Mouse (Mus musculus): ENCODE results near the gene Gata1. TPM values are rescaled to one million over a fixed set of nuclear protein-coding genes. Genes with fewer than 3 reads are reported as not detected.

The Gata1 gene
- total and polyA plus RNA-seq, 3 experiments, result 128 to 496 (median 385) TPM

DNA sequence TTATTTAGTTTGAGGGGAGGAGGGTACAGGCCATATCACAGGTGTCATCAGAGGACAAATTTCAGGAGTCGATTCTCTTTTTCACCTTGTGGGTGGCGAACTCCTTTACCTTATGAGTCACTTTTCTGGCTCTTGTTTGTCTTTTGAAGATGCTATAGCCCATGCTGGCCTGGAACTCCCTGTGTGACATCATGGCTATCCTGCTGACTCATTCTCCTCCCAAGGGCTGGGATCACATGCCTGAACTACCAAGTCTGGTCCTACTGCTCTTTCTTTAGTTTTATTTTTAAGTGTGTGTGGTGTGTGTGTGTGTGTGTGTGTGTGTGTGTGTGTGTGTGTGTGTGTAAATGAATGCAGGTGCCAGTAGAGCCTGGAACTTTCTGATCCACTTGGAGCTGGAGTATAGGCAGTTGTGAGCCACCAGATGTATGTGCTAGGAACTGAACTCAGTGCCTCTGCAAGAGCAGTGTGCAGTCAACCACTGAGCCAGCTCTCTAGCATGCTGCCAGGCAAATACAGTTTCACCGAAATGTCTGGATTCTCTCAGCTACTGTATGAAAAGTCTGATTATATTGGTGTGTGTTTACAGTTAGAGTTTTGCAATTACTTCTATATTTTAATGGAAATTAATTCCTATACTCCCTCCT is 22.8 kb upstream of the Gata1 start:
- TF ChIP-seq GABPA (IDR thresholded peaks at IDR 0.05; ENCODE audit: low read depth, low read length) (no peak), CHD1 (IDR thresholded peaks at IDR 0.05; ENCODE audit: low read depth, low read length) (no peak), MXI1 (IDR thresholded peaks at IDR 0.05; ENCODE audit: low read depth, low read length) (no peak), USF1 (IDR thresholded peaks at IDR 0.05; ENCODE audit: low read depth, low read length) (0 out of 2 replicates have a peak, but pooled peaks have one; percentile 7)
- DNase-seq (ENCODE audit: low read depth, low spot score), result no peak
- 0 out of 4 replicates have a peak, but pooled peaks cover 0 to 4% of the 10 kb centered on the region in 2 experiments for H3K4me1 ChIP-seq (ENCODE audit: control insufficient read depth in 1 of 2, insufficient read depth in 2 of 2, low read length in 2 of 2)
- H3K27me3 ChIP-seq (ENCODE audit: control insufficient read depth in 1 of 2, insufficient read depth in 2 of 2, low read length in 2 of 2), result no peaks in the 10 kb centered on the region
- H3K9ac ChIP-seq (ENCODE audit: control insufficient read depth, low read depth, low read length, poor library complexity, severe bottlenecking), result no peak overlapping the region
- H3K79me2 ChIP-seq (ENCODE audit: control insufficient read depth, insufficient read depth, low read length, poor library complexity), result no peaks in the 10 kb centered on the region
- H3K4me3 ChIP-seq (ENCODE audit: control insufficient read depth in 1 of 2, insufficient read depth in 1 of 2, low read depth in 2 of 2, low read length in 2 of 2), result no peak overlapping the region
- H3K27ac ChIP-seq (ENCODE audit: control insufficient read depth, low read depth, low read length), result no peak overlapping the region
- H3K36me3 ChIP-seq (ENCODE audit: control insufficient read depth in 1 of 2, insufficient read depth in 2 of 2, low read length in 2 of 2), result peaks cover 0 to 2% of the 10 kb centered on the region in 2 experiments; a peak in 3 of 4 replicates
- no peaks in the 10 kb centered on the region for H3K9me3 ChIP-seq (replicated peaks; ENCODE audit: insufficient read depth, low read length)

DNA sequence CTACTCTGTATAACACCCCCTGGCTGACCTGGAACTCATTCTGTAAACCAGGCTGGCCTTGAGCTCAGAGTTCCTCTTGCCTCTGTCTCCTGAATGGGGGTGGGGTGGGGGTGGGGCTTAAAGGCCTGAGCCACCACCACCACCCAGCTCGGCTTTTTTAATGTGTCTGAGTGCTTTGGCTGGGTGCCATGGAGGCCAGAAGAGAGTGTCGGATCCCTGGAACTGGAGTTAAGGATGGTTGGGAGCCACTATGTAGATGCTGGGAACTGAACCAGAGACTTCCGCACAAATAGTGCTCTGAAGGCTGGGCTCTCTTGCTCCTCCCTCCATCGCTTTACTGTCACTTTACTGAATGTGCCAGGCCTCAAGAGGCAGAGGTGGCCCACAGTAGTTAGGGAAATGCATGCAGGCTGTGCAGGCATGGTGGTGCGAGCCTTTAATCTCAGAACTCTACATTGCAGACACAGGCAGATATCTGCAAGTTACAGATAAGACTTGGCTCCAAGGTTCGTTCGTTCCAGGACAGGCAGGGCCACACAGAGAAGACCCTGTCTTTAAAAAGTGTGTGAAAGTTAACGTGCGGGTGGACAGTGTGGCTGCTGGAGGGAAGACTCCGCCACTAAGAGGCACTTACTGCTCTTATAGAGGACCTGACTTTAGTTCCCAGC is 15.3 kb upstream of the Gata1 start:
- no peaks in the 10 kb centered on the region for H3K27me3 ChIP-seq (ENCODE audit: control insufficient read depth in 1 of 2, insufficient read depth in 2 of 2, low read length in 2 of 2)
- peak overlapping the region; percentile 83 for H3K27ac ChIP-seq (ENCODE audit: control insufficient read depth, low read depth, low read length)
- H3K4me3 ChIP-seq (ENCODE audit: control insufficient read depth in 1 of 2, insufficient read depth in 1 of 2, low read depth in 2 of 2, low read length in 2 of 2), result peak overlapping the region; percentile 36 to 38
- H3K9ac ChIP-seq (ENCODE audit: control insufficient read depth, low read depth, low read length, poor library complexity, severe bottlenecking), result peak overlapping the region; percentile 62; the same call in 1 of the 2 replicates
- H3K4me1 ChIP-seq (ENCODE audit: control insufficient read depth in 1 of 2, insufficient read depth in 2 of 2, low read length in 2 of 2), result peaks cover 8 to 24% of the 10 kb centered on the region in 2 experiments
- DNase-seq (ENCODE audit: low read depth, low spot score), result peak; percentile 91
- H3K79me2 ChIP-seq (ENCODE audit: control insufficient read depth, insufficient read depth, low read length, poor library complexity), result no peaks in the 10 kb centered on the region; the same call in 1 of the 2 replicates
- H3K36me3 ChIP-seq (ENCODE audit: control insufficient read depth in 1 of 2, insufficient read depth in 2 of 2, low read length in 2 of 2), result peaks cover 0 to 14% of the 10 kb centered on the region in 2 experiments; a peak in 3 of 4 replicates
- no peaks in the 10 kb centered on the region for H3K9me3 ChIP-seq (replicated peaks; ENCODE audit: insufficient read depth, low read length)
- TF ChIP-seq ZC3H11A (IDR thresholded peaks at IDR 0.05; ENCODE audit: low read depth, low read length), result no peak
- TF ChIP-seq GATA1 (IDR thresholded peaks at IDR 0.05; ENCODE audit: low read depth, low read length), result peak; percentile 88
- TF ChIP-seq E2F4 (IDR thresholded peaks at IDR 0.05; ENCODE audit: borderline replicate concordance, low read depth, low read length), result no peak
- no peak for TF ChIP-seq BHLHE40 (IDR thresholded peaks at IDR 0.05; ENCODE audit: borderline replicate concordance, low read depth, low read length)
- no peak for TF ChIP-seq MYB (IDR thresholded peaks at IDR 0.05; ENCODE audit: low read depth, low read length)
- no peak; the same call in 1 of the 2 replicates for TF ChIP-seq HCFC1 (IDR thresholded peaks at IDR 0.05; ENCODE audit: low read depth, low read length)
- no peak for TF ChIP-seq MAZ (IDR thresholded peaks at IDR 0.05; ENCODE audit: low read depth, low read length)
- TF ChIP-seq ZMIZ1 (IDR thresholded peaks at IDR 0.05; ENCODE audit: low read depth, low read length), result 0 out of 2 replicates have a peak, but pooled peaks have one; percentile 48
- TF ChIP-seq CTCF (IDR thresholded peaks at IDR 0.05 in 2 of 3, conservative IDR thresholded peaks at IDR 0.05 in 1 of 3; ENCODE audit: control insufficient read depth in 1 of 3, insufficient read depth in 1 of 3, low read depth in 2 of 3, low read length in 3 of 3, poor library complexity in 1 of 3, severe bottlenecking in 1 of 3), result no peak
- TF ChIP-seq GABPA (IDR thresholded peaks at IDR 0.05; ENCODE audit: low read depth, low read length), result no peak
- TF ChIP-seq TCF12 (IDR thresholded peaks at IDR 0.05; ENCODE audit: low read depth, low read length), result peak; percentile 95
- no peak for TF ChIP-seq KAT2A (conservative IDR thresholded peaks at IDR 0.05; ENCODE audit: low read depth, low read length)
- no peak for TF ChIP-seq RAD21 (IDR thresholded peaks at IDR 0.05; ENCODE audit: low read depth, low read length)
- no peak for TF ChIP-seq MEF2A (IDR thresholded peaks at IDR 0.05; ENCODE audit: extremely low read depth, insufficient replicate concordance, low read depth, low read length, poor library complexity, severe bottlenecking)
- peak in 1 of 2 experiments; percentile 35; a peak in 2 of 4 replicates for TF ChIP-seq POLR2A (IDR thresholded peaks at IDR 0.05; ENCODE audit: control insufficient read depth in 1 of 2, insufficient read depth in 1 of 2, low read depth in 1 of 2, low read length in 2 of 2, poor library complexity in 1 of 2)
- no peak; the same call in 1 of the 2 replicates for TF ChIP-seq NELFE (IDR thresholded peaks at IDR 0.05; ENCODE audit: low read depth, low read length)
- no peak for TF ChIP-seq TBP (IDR thresholded peaks at IDR 0.05; ENCODE audit: low read depth, low read length)
- TF ChIP-seq MXI1 (IDR thresholded peaks at IDR 0.05; ENCODE audit: low read depth, low read length), result peak; percentile 77
- no peak for TF ChIP-seq ZKSCAN1 (IDR thresholded peaks at IDR 0.05; ENCODE audit: low read depth, low read length)
- TF ChIP-seq EP300 (IDR thresholded peaks at IDR 0.05; ENCODE audit: low read depth in 1 of 2, low read length in 2 of 2), result peak; percentile 80 to 87
- TF ChIP-seq CHD2 (IDR thresholded peaks at IDR 0.05; ENCODE audit: low read length), result no peak
- TF ChIP-seq POLR2AphosphoS2 (IDR thresholded peaks at IDR 0.05; ENCODE audit: low read length), result no peak
- peak; percentile 99 for TF ChIP-seq TAL1 (IDR thresholded peaks at IDR 0.05; ENCODE audit: low read length)
- no peak for TF ChIP-seq USF2 (IDR thresholded peaks at IDR 0.05; ENCODE audit: borderline replicate concordance in 1 of 2, insufficient read depth in 1 of 2, low read depth in 1 of 2, low read length in 2 of 2)
- no peak for TF ChIP-seq USF1 (IDR thresholded peaks at IDR 0.05; ENCODE audit: low read depth, low read length)
- no peak for TF ChIP-seq ZNF384 (IDR thresholded peaks at IDR 0.05; ENCODE audit: low read depth, low read length)
- TF ChIP-seq SMC3 (IDR thresholded peaks at IDR 0.05; ENCODE audit: low read depth, low read length), result no peak
- no peak for TF ChIP-seq ELF1 (IDR thresholded peaks at IDR 0.05; ENCODE audit: low read depth, low read length)

Data from MEL (cell line).